In the genomic region with DNA sequence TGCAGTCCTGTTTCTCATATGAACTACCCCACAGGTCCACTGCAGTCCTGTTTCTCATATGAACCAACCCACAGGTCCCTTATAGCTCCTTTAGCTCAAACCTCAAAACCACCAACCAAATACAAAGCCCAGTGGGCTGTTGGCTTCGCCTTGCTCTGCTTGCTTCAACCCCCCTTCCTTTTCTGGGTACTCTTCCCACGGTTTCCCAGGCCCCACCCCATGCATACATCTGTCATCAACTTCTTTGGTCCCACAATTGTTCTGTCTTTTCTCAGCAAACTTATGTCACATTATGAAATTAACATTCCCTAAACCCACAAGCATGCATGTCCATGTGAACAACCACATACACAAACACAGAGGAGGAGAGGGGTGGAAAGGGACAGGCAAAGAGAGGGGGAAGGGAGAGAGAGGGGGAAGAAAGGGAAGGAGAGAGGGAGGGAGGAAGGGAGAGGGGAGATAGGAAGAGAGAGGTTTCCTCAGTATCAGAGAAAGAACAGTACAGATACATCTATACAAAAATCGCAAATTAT, we compare ENCODE assay signal across 17 mouse cellular contexts.
"Had no signal": no experiment of that assay in that cellular context is flagged by ENCODE, and none has a peak within 500 bp of the region (broad histone marks: within the 10 kb centered on the region; RNA-seq: fewer than 3 reads in every experiment).

No protein-coding gene starts in this region.

- H3K4me2 ChIP-seq: liver, embryonic 13.5 days; lung, embryonic 14.5 days; midbrain, embryonic 11.5 days; neural tube, embryonic 12.5 days; neural tube, embryonic 15.5 days; stomach, embryonic 15.5 days had no signal

- H3K27me3 ChIP-seq: liver, embryonic 13.5 days; neural tube, embryonic 12.5 days; neural tube, embryonic 15.5 days; stomach, embryonic 15.5 days had no signal

- H3K4me3 ChIP-seq: left cerebral cortex, adult 2 months; liver, embryonic 13.5 days; neural tube, embryonic 12.5 days; neural tube, embryonic 15.5 days; stomach, embryonic 15.5 days had no signal

- H3K4me1 ChIP-seq: liver, embryonic 13.5 days; neural tube, embryonic 12.5 days; neural tube, embryonic 15.5 days; stomach, embryonic 15.5 days had no signal

- H3K36me3 ChIP-seq: liver, embryonic 13.5 days; neural tube, embryonic 12.5 days; neural tube, embryonic 15.5 days; stomach, embryonic 15.5 days had no signal

- DNase-seq: kidney, adult 2 months; kidney, postnatal 10 days; kidney, postnatal 36 days; layer of hippocampus, postnatal 36 days; liver, embryonic 13.5 days; lung, embryonic 14.5 days; midbrain, embryonic 14.5 days; retina, postnatal 1 day; right cerebral cortex, postnatal 25 days; spleen, adult 18-20 months; thymus, postnatal 25 days had no signal

- H3K27ac ChIP-seq: left cerebral cortex, adult 2 months; liver, embryonic 13.5 days; neural tube, embryonic 12.5 days; neural tube, embryonic 15.5 days; stomach, embryonic 15.5 days had no signal

- H3K9ac ChIP-seq: liver, embryonic 13.5 days; lung, embryonic 14.5 days; neural tube, embryonic 12.5 days; neural tube, embryonic 15.5 days; stomach, embryonic 15.5 days had no signal

- ATAC-seq: intestine, postnatal 0 days had no signal

- H3K9me3 ChIP-seq: liver, embryonic 13.5 days; neural tube, embryonic 12.5 days; neural tube, embryonic 15.5 days; stomach, embryonic 15.5 days had no signal
